Mouse (Mus musculus) cerebellum, postnatal 25 days (tissue): ENCODE data around the gene Lbh.

Source experiments
- DNase-seq, 2 experiments: peaks; one replicate each; pipeline ENCODE4 v3.0.0; 2021; ENCODE audit warnings: mixed read lengths in 2 of 2

The Lbh gene

GRCm38 (mm10) chr17:72944368-72944767, 26.3 kb downstream of the Lbh start:
- no peak for DNase-seq

DNA sequence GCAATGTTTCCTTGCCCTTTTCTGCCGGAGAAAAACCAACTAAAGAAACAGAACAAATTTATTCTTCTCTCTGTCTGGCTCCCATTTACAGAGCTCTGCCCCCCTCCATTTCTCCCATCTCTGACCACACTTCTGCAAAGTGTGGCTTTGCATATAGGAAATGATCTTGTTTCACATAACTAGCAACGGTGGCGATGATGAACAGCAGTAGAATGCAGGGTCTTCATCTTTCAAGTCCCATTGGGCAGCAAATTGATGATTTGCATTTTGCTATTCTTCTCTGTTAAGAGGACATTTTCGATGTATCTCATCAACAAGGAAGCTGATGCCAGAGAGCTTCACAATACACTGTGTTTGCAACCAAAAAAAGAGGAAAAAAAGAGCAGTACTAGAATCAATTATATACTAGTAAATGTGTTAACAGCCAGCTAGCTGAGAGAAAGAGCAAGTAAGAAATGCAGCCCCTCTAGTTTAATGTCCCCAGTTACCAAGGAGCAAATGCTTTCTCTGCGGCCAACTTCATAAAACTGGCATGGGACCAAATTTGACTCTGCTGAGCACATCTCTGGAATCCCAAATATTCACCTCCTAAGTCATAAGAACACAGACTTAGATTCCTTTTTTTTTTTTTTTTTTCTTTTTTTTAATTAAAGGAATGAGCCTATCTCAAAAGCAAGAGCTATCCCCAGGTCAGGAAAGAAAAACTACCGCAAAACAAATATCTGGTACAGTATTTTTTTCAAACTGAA, 29.2 kb downstream of the Lbh start:
- DNase-seq, result no peak

- DNase-seq, result no peak
Measured at GRCm38 (mm10) chr17:72948119-72948518, 30.0 kb downstream of the Lbh start.

GRCm38 (mm10) chr17:72949247-72949701, 31.2 kb downstream of the Lbh start:
- no peak for DNase-seq

DNA sequence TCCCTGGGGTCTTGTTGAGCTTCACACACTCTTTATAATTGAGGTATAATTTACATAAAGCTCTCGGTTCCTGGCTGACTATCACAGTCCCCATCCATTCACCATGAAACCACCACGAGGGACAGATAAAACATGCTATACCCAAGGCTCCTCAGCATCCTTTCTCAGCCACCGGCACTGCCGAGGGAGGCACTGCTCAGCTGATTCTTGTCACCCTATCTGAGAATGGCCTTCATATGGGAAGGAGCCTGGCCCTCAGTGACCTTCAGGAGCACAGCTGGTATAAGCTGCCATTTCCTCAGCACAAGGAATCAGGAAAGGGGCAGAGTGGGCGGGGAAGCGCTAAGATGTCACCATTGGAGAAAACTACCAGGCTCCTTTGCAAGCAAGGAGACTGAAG, 33.2 kb downstream of the Lbh start:
- no peak for DNase-seq

GRCm38 (mm10) chr17:72953811-72954685, 35.9 kb downstream of the Lbh start:
- no peak for DNase-seq

DNA sequence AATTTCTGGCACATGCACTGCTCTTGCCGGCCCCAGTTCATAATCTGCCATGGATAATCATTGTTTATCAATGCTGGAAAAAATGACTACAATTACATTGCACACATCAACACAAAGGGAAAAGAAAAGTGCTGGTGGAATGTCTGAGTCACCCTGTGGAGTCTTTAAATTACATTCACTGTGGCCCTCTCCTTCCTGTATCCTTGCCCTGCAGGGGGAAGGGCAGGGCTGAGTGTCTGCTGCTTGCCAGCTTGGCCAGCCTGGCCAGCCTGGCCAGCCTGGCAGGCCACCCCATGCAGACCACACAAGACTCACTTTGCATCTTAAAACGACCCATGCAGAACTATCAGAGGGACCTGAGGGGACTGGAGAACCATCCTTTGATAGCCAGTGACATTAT, 37.4 kb downstream of the Lbh start:
- DNase-seq, result no peak

GRCm38 (mm10) chr17:72957016-72957415, 38.9 kb downstream of the Lbh start:
- no peak for DNase-seq

GRCm38 (mm10) chr17:72958886-72959285, 40.8 kb downstream of the Lbh start:
- DNase-seq, result no peak

- DNase-seq, result no peak
Measured at GRCm38 (mm10) chr17:72959497-72960039, 41.5 kb downstream of the Lbh start.

- no peak for DNase-seq
Measured at GRCm38 (mm10) chr17:72960243-72960642, 42.1 kb downstream of the Lbh start.

DNA sequence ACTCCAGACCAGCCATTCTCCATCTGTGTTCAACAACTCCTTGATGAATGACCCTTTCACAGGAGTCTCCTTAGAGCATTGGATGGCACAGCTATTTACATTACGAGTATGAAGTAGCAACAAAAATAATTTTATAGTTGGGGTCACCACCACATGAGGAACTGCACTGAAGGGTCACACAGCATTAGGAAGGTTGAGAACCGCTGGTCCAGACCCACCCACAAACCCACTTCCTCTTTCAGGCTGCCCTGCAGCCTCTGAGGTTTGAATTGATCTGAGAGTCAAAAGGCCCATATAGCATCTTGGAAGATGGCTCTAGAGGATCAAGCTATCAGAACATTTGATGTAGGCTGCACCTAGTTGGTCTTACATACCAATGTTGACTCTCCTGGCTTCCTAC, 42.8 kb downstream of the Lbh start:
- DNase-seq, result no peak

DNA sequence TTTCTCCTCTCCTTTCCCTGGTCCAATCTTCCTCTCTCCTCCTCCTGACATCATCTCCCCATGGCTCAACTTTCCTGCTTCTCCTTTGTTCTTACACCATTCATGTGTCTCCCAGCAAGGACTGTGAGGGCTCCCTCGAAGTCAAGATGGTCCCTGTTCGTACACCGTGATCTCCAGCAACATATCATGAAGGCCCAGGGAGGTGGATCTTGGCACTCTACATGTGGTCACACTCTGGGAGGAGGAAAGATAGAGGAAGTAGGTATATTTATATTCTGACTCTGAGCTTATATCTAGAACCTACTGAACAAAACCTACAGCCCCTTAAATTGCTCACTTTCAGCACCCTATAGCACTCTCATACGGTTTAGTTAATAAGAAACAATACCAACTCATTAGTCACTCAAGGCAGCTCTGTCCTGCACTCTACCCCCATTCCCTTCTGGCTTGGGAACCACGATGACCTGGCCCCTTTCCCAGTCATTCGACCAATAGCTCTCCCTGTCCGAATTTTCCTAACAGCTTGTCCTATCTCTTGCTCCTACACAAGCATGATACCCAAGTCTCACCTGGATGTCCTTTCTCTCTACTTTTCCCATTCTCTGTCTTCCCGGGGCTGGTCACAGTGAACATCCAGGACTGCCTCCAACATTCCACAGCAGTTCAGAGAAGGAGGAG, 44.0 kb downstream of the Lbh start:
- DNase-seq, result no peak

- DNase-seq, result no peak
Measured at GRCm38 (mm10) chr17:72965687-72966086, 47.6 kb downstream of the Lbh start.

- no peak for DNase-seq
Measured at GRCm38 (mm10) chr17:72966091-72966531, 48.0 kb downstream of the Lbh start.

- DNase-seq, result no peak
Measured at GRCm38 (mm10) chr17:72966878-72967277, 48.8 kb downstream of the Lbh start.

GRCm38 (mm10) chr17:72967371-72968175, 49.5 kb downstream of the Lbh start:
- no peak for DNase-seq

DNA sequence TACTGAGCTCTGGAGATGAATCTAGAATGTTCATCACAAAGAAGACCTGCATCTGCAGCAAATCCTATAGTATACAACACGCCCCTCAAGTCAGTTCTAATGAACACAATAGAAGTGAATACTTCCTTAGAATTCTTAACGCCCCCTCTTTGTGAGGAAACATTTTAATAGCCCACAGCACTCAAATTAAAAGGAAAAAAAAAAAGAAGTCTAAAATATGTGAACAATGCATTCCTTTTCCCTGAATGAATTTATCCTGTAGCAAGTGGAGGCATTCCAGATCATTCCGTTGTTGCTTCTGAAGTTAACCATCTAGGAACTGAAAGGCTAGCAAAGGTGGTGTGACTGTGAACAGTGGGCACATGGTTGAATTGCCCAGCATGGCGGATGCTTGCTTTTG, 50.6 kb downstream of the Lbh start:
- DNase-seq, result no peak

GRCm38 (mm10) chr17:72970631-72971161, 52.6 kb downstream of the Lbh start:
- DNase-seq, result no peak

DNA sequence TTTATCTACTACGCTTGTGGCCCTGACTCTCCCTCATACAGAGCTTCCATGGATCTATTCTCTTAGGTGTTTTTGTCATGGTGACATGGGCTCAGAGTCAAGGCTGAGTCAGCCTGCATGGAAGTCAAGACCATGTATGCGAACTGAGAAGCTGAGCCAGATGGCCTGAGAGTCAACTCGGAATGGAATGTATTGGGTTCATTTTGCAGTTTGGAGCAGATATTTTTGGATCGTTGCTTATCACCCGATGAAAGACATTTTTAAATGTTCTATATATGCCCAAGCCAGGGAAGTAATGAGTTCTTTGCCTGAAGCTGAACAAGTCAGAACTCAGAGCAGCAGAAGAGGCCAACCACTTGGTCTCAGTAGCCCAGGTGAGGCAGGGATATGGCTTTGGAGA, 54.9 kb downstream of the Lbh start:
- DNase-seq, result no peak

- no peak for DNase-seq
Measured at GRCm38 (mm10) chr17:72976258-72977231, 58.4 kb downstream of the Lbh start.
